Mouse (Mus musculus): ENCODE measurements around the gene Ctsa.

DNA sequence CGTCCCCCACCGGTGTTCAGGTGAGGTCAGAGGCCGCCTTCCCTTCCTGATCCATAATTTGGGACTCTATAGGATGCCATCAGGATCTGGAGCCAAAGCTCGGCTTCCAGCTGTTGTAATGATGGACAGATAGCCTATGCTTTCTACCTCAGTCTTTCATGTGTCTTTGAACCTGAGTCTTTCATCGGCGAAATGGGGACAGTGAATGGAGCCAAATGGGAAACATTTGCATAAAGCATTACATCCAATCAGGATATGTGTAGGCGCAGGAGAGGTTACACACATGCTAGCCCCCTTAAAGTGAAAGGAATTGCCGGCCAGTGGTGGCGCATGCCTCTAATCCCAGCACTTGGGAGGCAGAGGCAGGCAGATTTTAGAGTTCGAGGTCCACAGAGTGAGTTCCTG is 9.5 kb upstream of the Ctsa start:
- TF ChIP-seq POLR2A (IDR thresholded peaks at IDR 0.05; ENCODE audit: extremely low read depth, insufficient read depth, low read length) (no peak), CTCF (IDR thresholded peaks at IDR 0.05; ENCODE audit: low read depth, low read length) (no peak)

All from liver, adult 2 months (tissue).